Mouse (Mus musculus) heart, embryonic 10.5 days (tissue): Measurements from ENCODE around the gene Plekha7. TPM values are rescaled to one million over a fixed set of nuclear protein-coding genes. Genes with fewer than 3 reads are reported as not detected.

ENCODE experiments used
- DNase-seq: peaks from one replicate; pipeline ENCODE4 v3.0.0-alpha.2; 2017; ENCODE audit warnings: low spot score
- H3K27ac ChIP-seq: fragments of 300-500 bp; sonication (generic); 2 replicates; pipeline ENCODE4 v1.5.1; 2016; ENCODE audit warnings: mild to moderate bottlenecking
- H3K27me3 ChIP-seq: fragments of 300-500 bp; sonication (generic); 2 replicates; pipeline ENCODE4 v1.6.1; 2016; ENCODE audit warnings: mild to moderate bottlenecking; ENCODE audit not compliant: poor library complexity, insufficient read depth, severe bottlenecking
- H3K36me3 ChIP-seq: fragments of 300-500 bp; sonication (generic); 2 replicates; pipeline ENCODE4 v1.6.1; 2016; ENCODE audit warnings: mild to moderate bottlenecking, moderate library complexity
- H3K4me1 ChIP-seq: fragments of 300-500 bp; sonication (generic); 2 replicates; pipeline ENCODE4 v1.6.1; 2016; ENCODE audit warnings: mild to moderate bottlenecking
- H3K4me3 ChIP-seq: fragments of 300-500 bp; sonication (generic); 2 replicates; pipeline ENCODE4 v1.5.1; 2016; ENCODE audit warnings: mild to moderate bottlenecking, moderate library complexity
- H3K9me3 ChIP-seq: fragments of 300-500 bp; sonication (generic); 2 replicates; pipeline ENCODE4 v1.6.1; 2016; ENCODE audit warnings: mild to moderate bottlenecking, moderate library complexity
- WGBS: fragments of 180-500 bp; shearing (Covaris S2); methylation state at CpG from one replicate; pipeline ENCODE4 v1.1.7; 2016; 5-methylcytosine and 5-hydroxymethylcytosine counted together
- polyA plus RNA-seq: library from polyadenylated mRNA; unstranded; fragments of >200 nt; fragmentation: Nextera tagmentation; extraction: Ambion mirVana; gene quantifications from 2 replicates; pipeline ENCODE4 v1.2.1, GENCODE M21; 2016

Gene Plekha7
- polyA plus RNA-seq: 49.0 and 76.0 TPM in 2 replicates

- Histone ChIP-seq H3K27me3 (peaks cover 4% of the 10 kb centered on the region; the same call in 1 of the 2 replicates), H3K4me1 (peaks cover 32% of the 10 kb centered on the region), H3K27ac (peak within 1 kb of the TSS; percentile 85), H3K9me3 (no peaks in the 10 kb centered on the region), H3K36me3 (no peaks in the 10 kb centered on the region), H3K4me3 (peak within 1 kb of the TSS; percentile 86)
- peak; percentile 88 for DNase-seq
- under 1% methylated on average over 65 of the region's 65 CpGs for WGBS
These were observed at the start of gene Plekha7 for GRCm38 (mm10) chr7:116307871-116308631. TSS of gene Plekha7 (minus strand) at chr7:116308376.

DNA sequence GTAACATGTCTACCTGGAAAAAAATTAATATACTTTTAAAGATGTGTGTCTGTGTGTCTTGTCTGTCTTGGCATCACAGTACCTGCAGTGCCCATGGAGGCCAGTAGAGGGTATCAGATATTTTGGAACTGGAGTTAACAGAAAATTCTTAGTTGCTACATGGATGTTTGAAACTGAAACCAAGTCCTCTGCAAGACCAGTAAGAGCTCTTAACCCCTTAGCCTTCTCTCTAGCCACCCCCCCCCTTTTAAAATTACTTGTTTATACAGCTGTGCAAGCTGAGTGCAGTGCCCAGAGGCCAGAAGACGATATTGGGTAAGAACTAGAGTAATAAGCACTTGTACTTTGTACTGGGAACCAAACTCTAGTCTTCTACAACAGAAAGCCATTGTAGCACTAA lies 28.1 kb upstream of the Plekha7 start:
- Histone ChIP-seq H3K9me3 (no peaks in the 10 kb centered on the region), H3K36me3 (peaks cover 38% of the 10 kb centered on the region), H3K27ac (no peak overlapping the region), H3K4me1 (peaks cover 10% of the 10 kb centered on the region; the same call in 1 of the 2 replicates), H3K4me3 (no peak overlapping the region), H3K27me3 (no peaks in the 10 kb centered on the region)
- no peak for DNase-seq
- 92% methylated on average over 1 of the region's 1 CpGs for WGBS

DNA sequence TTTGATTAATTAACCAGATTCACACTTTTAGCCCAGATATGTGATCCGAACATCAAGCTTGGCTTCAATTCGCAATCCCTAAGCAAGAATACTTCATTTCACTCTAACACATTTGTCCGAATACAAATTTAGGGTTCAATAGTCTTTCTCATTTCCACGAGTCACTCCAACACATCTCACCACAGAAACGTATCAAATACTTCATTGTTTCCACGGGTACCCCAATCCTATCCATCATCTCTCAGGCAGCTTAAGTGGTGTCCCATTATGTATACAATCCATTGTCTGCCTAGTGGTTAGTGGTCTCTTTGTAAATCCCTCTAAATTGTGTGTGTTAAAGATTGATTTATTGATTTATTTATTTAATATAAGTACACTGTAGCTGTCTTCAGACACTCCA lies 27.0 kb upstream of the Plekha7 start:
- peaks cover 10% of the 10 kb centered on the region; the same call in 1 of the 2 replicates for H3K4me1 ChIP-seq
- H3K27me3 ChIP-seq: no peaks in the 10 kb centered on the region
- peaks cover 40% of the 10 kb centered on the region for H3K36me3 ChIP-seq
- H3K27ac ChIP-seq: no peak overlapping the region
- DNase-seq: no peak
- no peaks in the 10 kb centered on the region for H3K9me3 ChIP-seq
- 85% methylated on average over 6 of the region's 6 CpGs for WGBS
- peak overlapping the region; percentile 89 for H3K4me3 ChIP-seq

GRCm38 (mm10) chr7:116334669-116335038 lies 26.5 kb upstream of the Plekha7 start:
- 20% methylated on average over 8 of the region's 8 CpGs for WGBS
- peak overlapping the region; percentile 95 for H3K27ac ChIP-seq
- DNase-seq: no peak

DNA sequence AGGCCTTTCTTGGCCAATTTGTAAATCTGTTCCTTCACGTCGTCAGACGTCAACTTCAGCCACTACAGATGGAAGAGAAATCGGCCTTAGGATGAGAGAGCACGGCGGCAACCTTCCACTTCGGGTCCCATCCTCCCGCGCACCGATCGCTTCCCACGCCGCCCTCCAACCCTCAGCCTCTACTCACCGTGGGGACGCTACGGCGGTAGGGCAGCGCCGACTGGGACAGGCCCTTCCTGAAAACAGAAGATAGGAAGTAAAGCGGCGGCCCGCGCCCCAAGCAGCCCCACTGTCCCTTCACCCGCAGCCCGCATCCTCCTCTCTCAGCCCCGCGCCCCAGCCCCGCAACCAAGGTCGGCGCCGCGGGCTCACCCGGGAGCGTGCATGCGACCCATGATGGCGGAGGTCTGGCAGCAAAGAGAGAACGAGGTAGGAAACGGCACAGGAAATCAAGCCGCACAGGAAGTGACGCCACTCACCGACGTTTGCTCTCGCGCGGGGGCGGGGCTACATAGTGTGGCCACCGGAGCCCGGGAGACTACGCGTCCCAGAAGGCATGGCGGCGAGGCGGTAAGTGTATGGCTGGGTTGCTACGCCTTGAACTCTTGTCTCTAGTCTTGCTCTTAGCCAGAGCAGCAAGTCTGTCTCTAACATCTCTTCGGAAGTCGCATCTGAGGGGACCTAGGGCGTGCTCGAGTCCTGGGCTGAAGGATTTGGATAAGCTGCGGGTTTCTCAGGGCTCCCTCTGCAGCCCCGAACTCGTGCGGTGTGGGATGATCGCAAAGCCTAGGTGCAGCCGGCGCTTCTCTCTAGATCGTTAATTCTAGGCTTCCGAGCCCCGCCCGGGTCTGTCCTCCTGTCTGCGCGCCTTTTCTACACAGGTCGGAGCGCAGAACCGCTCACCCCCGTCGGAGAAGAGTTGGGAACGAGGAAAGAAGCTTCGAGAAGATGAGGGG lies 25.8 kb upstream of the Plekha7 start, which contains the start of gene Rps13:
TSS of gene Rps13 (minus strand) at position 483 of the 956 bp plus-strand sequence.
- Histone ChIP-seq H3K27me3 (no peaks in the 10 kb centered on the region), H3K4me3 (peak within 1 kb of the TSS; percentile 89), H3K4me1 (peaks cover 10% of the 10 kb centered on the region; the same call in 1 of the 2 replicates), H3K9me3 (no peaks in the 10 kb centered on the region), H3K27ac (peak within 1 kb of the TSS; percentile 95), H3K36me3 (peaks cover 36% of the 10 kb centered on the region)
- peak; percentile 98 for DNase-seq
- under 1% methylated on average over 78 of the region's 78 CpGs for WGBS

More at GRCm38 (mm10) chr7:116334669-116335038, 26.5 kb upstream of the Plekha7 start:
- H3K36me3 ChIP-seq: peaks cover 40% of the 10 kb centered on the region
- H3K4me1 ChIP-seq: peaks cover 10% of the 10 kb centered on the region; the same call in 1 of the 2 replicates
- H3K27me3 ChIP-seq: no peaks in the 10 kb centered on the region
- H3K4me3 ChIP-seq: peak overlapping the region; percentile 89
- H3K9me3 ChIP-seq: no peaks in the 10 kb centered on the region

DNA sequence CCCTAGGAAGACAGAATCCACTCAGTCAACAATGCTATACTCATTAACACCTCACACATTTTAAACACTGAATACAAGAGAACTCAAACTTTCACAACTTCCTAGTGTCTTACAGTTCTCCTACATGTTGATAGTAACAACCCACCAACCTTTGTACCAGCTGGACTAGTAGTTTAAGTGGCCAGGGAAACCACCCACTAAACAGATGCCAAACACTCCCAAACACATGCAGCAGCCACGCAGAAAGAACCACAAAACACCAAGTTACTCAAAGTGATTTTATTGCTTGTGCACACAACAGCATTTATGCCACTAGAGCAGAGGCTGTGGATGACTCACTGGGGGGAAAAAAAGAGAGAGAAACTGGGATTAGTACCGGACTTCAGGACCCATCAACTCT lies 23.1 kb upstream of the Plekha7 start:
- H3K27ac ChIP-seq: no peak overlapping the region
- no peaks in the 10 kb centered on the region for H3K9me3 ChIP-seq
- H3K27me3 ChIP-seq: no peaks in the 10 kb centered on the region
- DNase-seq: no peak
- H3K36me3 ChIP-seq: peaks cover 37% of the 10 kb centered on the region
- 93% methylated on average over 2 of the region's 2 CpGs for WGBS
- no peak overlapping the region for H3K4me3 ChIP-seq
- peaks cover 10% of the 10 kb centered on the region; the same call in 1 of the 2 replicates for H3K4me1 ChIP-seq

DNA sequence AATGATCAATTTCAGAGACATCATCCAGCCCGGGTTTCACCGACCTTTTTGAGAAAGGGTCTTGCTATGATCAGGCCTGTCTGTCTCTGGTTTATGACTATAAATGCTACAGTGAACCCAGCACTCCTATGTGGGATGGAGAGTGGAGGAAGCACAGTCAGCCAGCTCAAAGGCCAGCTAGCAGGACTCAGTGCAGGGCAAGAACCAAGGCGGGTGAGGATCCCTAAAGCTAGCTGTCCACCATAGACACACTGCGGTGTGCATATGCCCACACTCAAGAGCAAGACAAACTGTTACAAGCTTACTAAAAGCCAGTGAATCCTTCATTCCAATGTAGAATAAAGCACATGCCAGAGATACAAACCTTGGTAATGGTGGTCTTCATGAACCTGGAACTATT lies 21.7 kb upstream of the Plekha7 start:
- Histone ChIP-seq H3K4me1 (peaks cover 10% of the 10 kb centered on the region; the same call in 1 of the 2 replicates), H3K27ac (no peak overlapping the region), H3K36me3 (peaks cover 37% of the 10 kb centered on the region), H3K9me3 (no peaks in the 10 kb centered on the region), H3K27me3 (no peaks in the 10 kb centered on the region), H3K4me3 (no peak overlapping the region)
- 89% methylated on average over 4 of the region's 4 CpGs for WGBS
- no peak for DNase-seq

- Histone ChIP-seq H3K27ac (no peak overlapping the region), H3K27me3 (no peaks in the 10 kb centered on the region), H3K36me3 (peaks cover 37% of the 10 kb centered on the region), H3K9me3 (no peaks in the 10 kb centered on the region), H3K4me3 (no peak overlapping the region), H3K4me1 (peaks cover 7% of the 10 kb centered on the region; the same call in 1 of the 2 replicates)
- WGBS: 70% methylated on average over 7 of the region's 7 CpGs
- no peak for DNase-seq
These were observed 20.6 kb upstream of the Plekha7 start for GRCm38 (mm10) chr7:116328777-116329176.

DNA sequence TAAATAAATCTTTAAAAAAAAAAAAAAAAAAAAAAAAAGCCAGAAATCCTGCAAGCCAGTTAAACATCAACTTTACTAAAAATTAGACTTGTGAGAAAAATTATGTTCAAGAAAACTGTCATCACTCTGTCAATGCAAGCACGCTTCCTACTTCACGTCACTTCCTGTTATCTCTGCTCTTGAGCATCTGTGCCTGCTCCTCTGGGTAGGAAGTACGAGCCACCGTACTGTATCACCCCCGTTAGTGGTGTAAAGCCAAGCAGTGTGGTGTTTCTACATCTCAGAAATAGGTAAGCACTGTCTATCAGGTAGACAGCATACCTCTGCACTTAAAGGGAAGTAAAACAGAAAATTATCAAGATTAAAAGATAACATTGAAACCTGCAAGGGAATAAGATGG lies 19.7 kb upstream of the Plekha7 start:
- Histone ChIP-seq H3K36me3 (peaks cover 37% of the 10 kb centered on the region), H3K27ac (no peak overlapping the region), H3K4me1 (peaks cover 8% of the 10 kb centered on the region; the same call in 1 of the 2 replicates), H3K4me3 (no peak overlapping the region), H3K27me3 (no peaks in the 10 kb centered on the region), H3K9me3 (no peaks in the 10 kb centered on the region)
- DNase-seq: no peak
- WGBS: 68% methylated on average over 5 of the region's 5 CpGs

DNA sequence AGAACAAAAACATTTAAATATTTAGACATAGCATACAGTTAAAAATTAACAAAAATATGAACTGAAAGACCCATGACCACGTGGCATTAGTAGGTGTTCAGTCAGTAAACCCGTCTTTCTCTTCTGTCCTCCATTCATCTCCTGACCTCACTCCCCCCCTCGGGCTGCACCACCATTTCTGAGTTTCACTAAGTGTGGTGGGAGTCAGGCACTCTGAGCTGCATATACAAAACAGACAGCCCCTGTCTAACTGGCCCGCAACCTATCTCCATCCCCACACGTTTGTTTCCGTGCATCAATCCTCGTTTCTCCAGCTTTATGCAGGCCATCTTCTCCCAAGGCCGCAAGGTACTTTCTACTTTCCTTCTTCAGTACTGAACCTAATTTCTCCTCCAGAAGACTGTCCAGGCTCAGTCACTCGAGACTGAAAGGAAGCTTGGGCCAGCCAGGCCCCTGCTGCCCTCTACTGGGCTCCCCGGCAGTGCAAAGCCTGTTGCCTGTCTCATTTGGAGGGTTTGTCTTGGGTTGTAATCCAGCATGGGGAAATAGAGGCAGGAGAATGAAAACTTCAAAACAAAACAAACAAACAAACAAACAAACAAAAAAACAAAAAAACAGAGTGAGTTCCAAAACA lies 15.3 kb upstream of the Plekha7 start:
- DNase-seq: peak; percentile 88
- no peak overlapping the region for H3K4me3 ChIP-seq
- WGBS: 36% methylated on average over 10 of the region's 10 CpGs
- H3K27ac ChIP-seq: no peak overlapping the region
- no peaks in the 10 kb centered on the region for H3K27me3 ChIP-seq
- peaks cover 3% of the 10 kb centered on the region; the same call in 1 of the 2 replicates for H3K4me1 ChIP-seq
- H3K36me3 ChIP-seq: peaks cover 4% of the 10 kb centered on the region; the same call in 1 of the 2 replicates
- H3K9me3 ChIP-seq: no peaks in the 10 kb centered on the region

DNA sequence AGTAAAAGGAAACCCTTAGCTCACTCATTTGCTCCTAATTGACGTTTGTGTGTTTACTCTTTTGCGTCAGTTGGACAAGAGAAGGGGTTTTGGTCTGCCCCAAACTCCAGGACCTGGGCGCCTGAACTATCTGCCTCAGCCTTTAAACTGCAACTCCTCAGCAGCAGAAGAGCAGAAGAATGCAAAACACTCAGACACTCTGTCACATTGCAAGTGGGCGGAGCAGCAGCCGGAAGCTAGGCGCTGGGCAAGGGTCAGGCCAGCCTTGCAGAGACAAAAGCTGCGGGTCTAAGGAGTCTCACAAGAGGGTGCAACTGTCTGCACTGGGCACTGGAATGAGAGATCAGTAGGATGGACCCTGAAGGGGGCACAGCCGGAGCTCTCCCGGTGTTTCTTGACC lies 1.3 kb upstream of the Plekha7 start:
- peaks cover 26% of the 10 kb centered on the region for H3K4me1 ChIP-seq
- peaks cover 4% of the 10 kb centered on the region; the same call in 1 of the 2 replicates for H3K27me3 ChIP-seq
- H3K36me3 ChIP-seq: no peaks in the 10 kb centered on the region
- H3K9me3 ChIP-seq: no peaks in the 10 kb centered on the region
- WGBS: 11% methylated on average over 9 of the region's 9 CpGs
- peak overlapping the region; percentile 86 for H3K4me3 ChIP-seq
- peak overlapping the region; percentile 77 for H3K27ac ChIP-seq
- DNase-seq: no peak

DNA sequence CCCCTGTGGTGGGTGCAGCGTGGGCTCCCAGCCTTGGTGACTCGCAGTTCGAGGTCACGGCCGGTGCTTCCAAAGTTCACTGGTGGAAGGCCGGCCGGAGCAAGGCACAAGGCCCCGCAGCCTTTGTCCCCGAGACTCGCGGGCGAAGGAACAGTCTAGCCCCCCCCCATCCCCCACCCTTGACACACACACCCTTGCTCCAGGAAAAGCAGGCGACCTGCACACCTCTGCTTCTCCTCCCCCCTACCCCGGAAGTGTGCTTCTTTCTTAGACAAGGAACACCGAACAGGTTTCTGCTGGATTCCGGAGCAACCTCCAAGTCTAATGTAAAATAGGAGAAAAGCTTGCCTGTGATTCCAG lies 436 bp upstream of the Plekha7 start:
- peaks cover 32% of the 10 kb centered on the region for H3K4me1 ChIP-seq
- H3K27me3 ChIP-seq: peaks cover 4% of the 10 kb centered on the region; the same call in 1 of the 2 replicates
- H3K9me3 ChIP-seq: no peaks in the 10 kb centered on the region
- H3K27ac ChIP-seq: peak overlapping the region; percentile 85
- no peaks in the 10 kb centered on the region for H3K36me3 ChIP-seq
- under 1% methylated on average over 16 of the region's 16 CpGs for WGBS
- no peak for DNase-seq
- peak overlapping the region; percentile 86 for H3K4me3 ChIP-seq
